Mouse (Mus musculus): ENCODE data around the gene Adam11. TPM values are rescaled to one million over a fixed set of nuclear protein-coding genes. Genes with fewer than 3 reads are reported as not detected.

Adam11 gene
- polyA plus RNA-seq, 1 experiment from 2014 or later = 14.0 TPM

DNA sequence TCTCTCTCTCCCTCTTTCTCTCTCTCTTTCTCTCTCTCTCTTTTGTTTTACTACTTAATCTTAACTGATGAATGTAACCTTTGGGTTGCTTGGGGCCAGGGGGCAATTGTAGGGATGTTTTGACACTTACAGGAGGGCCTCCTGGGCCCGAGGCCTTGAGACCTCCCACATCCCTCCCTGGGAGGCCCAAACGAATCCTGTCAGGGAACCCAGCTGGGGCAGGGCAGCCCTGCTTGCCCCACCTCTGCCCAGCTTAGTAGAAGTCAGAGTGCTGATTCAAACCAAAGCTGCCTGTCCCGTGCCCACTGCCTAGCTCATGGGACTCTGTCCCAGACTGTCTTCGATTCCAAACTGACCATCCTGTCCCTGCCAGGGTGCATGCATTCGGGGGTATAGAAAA is 17.4 kb downstream of the Adam11 start:
- H3K36me3 ChIP-seq (ENCODE audit: control insufficient read depth, insufficient read depth, low read length) = no peaks in the 10 kb centered on the region; the same call in 1 of the 2 replicates
- no peak overlapping the region for H3K4me3 ChIP-seq (ENCODE audit: low read depth, low read length)
- ATAC-seq (replicated peaks; ENCODE audit: low FRiP score) (no peak), DNase-seq (ENCODE audit: low spot score) (no peak)
- H3K9me3 ChIP-seq (ENCODE audit: control insufficient read depth, low read length) = no peaks in the 10 kb centered on the region
- H3K4me1 ChIP-seq (replicated peaks; ENCODE audit: control insufficient read depth, insufficient read depth, low read length) = peaks cover 7% of the 10 kb centered on the region; the same call in 1 of the 2 replicates
- no peak overlapping the region for H3K27ac ChIP-seq (ENCODE audit: low read depth, low read length)
- no peak overlapping the region for H3K9ac ChIP-seq (ENCODE audit: low read length)
- 37% methylated on average over 5 of the region's 5 CpGs for WGBS
- no peak overlapping the region for H3K4me2 ChIP-seq (ENCODE audit: low read depth, low read length, severe bottlenecking)
- H3K27me3 ChIP-seq (ENCODE audit: control insufficient read depth, insufficient read depth, low read length) = no peaks in the 10 kb centered on the region

DNA sequence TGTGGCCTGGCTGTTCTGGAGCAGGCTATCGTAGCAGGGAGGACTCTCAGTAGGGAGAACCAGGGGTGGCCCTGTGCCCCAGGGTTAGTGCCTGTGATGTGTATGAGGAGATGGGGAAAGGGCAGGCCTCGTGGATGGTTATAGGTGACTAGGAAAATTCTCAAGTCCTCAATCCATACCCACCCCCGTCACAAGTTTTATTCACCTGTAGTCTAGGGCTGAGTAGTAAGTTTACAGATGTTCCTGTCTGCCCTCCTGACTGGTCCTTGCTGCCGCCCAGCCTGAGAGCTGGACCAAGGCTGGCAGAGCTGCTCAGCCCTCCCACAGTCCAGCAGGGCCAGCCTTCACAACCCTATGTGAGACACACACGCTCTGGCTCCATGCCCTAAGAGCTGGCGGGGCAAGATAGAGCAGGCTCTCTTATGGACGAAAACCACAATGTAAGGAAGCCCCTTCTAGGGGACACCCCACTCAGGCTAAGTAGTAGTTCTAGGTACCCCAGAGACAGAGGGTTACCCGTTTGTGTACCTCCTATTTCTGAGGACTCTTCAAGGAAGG is 17.9 kb downstream of the Adam11 start:
- DNase-seq (ENCODE audit: low spot score) = no peak
- H3K36me3 ChIP-seq (ENCODE audit: control insufficient read depth, insufficient read depth, low read length) = no peaks in the 10 kb centered on the region; the same call in 1 of the 2 replicates
- H3K4me3 ChIP-seq (ENCODE audit: low read depth, low read length) = no peak overlapping the region
- H3K9ac ChIP-seq (ENCODE audit: low read length) = no peak overlapping the region
- no peaks in the 10 kb centered on the region for H3K27me3 ChIP-seq (ENCODE audit: control insufficient read depth, insufficient read depth, low read length)
- H3K4me1 ChIP-seq (replicated peaks; ENCODE audit: control insufficient read depth, insufficient read depth, low read length) = peaks cover 7% of the 10 kb centered on the region; the same call in 1 of the 2 replicates
- H3K27ac ChIP-seq (ENCODE audit: low read depth, low read length) = no peak overlapping the region
- H3K9me3 ChIP-seq (ENCODE audit: control insufficient read depth, low read length) = no peaks in the 10 kb centered on the region
- ATAC-seq (replicated peaks; ENCODE audit: low FRiP score) = no peak
- no peak overlapping the region for H3K4me2 ChIP-seq (ENCODE audit: low read depth, low read length, severe bottlenecking)
- WGBS = 83% methylated on average over 8 of the region's 8 CpGs

DNA sequence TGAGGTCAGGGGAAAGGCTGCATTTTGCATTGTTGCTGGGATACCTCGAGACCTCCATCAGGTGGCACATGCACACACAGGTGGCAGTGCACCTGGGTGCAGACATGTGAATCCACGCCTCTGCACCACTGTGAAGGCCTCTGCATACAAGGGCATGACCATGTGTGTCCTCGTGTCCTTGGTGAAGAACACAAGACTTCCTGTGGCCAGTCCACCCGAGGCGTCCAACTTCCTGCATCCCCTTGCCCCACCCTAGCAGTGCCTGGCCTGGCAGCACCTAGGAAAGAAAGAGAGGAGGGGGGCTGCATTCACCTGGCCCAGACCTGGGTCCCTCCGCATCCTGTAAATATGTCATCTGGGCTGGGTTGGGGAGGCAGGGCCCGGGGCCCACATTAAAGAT is 18.6 kb downstream of the Adam11 start:
- no peaks in the 10 kb centered on the region; the same call in 1 of the 2 replicates for H3K36me3 ChIP-seq (ENCODE audit: control insufficient read depth, insufficient read depth, low read length)
- H3K9me3 ChIP-seq (ENCODE audit: control insufficient read depth, low read length) = no peaks in the 10 kb centered on the region
- H3K4me1 ChIP-seq (replicated peaks; ENCODE audit: control insufficient read depth, insufficient read depth, low read length) = peaks cover 7% of the 10 kb centered on the region; the same call in 1 of the 2 replicates
- H3K4me3 ChIP-seq (ENCODE audit: low read depth, low read length) = no peak overlapping the region
- H3K9ac ChIP-seq (ENCODE audit: low read length) = no peak overlapping the region
- H3K4me2 ChIP-seq (ENCODE audit: low read depth, low read length, severe bottlenecking) = no peak overlapping the region
- no peak for ATAC-seq (replicated peaks; ENCODE audit: low FRiP score)
- no peak for DNase-seq (ENCODE audit: low spot score)
- no peaks in the 10 kb centered on the region for H3K27me3 ChIP-seq (ENCODE audit: control insufficient read depth, insufficient read depth, low read length)
- H3K27ac ChIP-seq (ENCODE audit: low read depth, low read length) = no peak overlapping the region
- WGBS = 86% methylated on average over 7 of the region's 7 CpGs

DNA sequence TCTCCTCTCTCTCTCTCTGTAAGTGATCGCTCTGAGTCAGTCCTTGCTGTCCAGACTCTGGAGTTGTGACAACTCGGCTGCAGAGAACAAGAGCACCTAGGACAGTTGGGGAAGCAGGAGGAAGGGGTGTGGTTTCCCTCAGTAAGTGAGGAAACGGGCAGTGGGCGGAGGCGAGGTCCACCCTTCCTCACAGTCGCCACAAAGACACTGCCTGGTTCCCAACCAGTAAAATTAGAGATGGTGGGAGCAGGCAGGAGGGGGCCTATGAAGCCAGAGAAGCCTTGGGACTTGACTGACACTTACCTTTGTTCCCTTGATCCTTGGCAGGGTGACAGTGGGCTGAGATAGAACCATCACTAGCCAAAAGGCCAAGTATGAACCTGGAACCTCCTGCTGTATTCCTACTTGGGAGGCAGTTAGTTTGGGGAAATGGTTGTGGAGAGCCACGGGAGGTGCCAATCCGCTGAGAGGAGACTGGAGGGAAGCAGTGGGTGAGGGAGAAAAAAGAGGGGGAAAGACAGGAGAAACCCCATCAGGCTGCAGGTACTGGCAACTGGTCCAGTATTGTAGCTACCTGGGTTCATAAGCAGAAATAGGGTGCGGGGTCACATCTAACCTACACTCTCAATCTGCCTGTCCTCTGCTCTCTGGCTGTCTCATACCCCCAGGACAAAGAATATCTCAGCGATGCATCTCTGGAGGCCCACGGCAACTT is 19.2 kb downstream of the Adam11 start:
- H3K4me3 ChIP-seq (ENCODE audit: low read depth, low read length) = no peak overlapping the region
- H3K27me3 ChIP-seq (ENCODE audit: control insufficient read depth, insufficient read depth, low read length) = no peaks in the 10 kb centered on the region
- DNase-seq (ENCODE audit: low spot score) = no peak
- no peak overlapping the region for H3K27ac ChIP-seq (ENCODE audit: low read depth, low read length)
- H3K4me1 ChIP-seq (replicated peaks; ENCODE audit: control insufficient read depth, insufficient read depth, low read length) = peaks cover 7% of the 10 kb centered on the region; the same call in 1 of the 2 replicates
- H3K9me3 ChIP-seq (ENCODE audit: control insufficient read depth, low read length) = no peaks in the 10 kb centered on the region
- no peak overlapping the region for H3K4me2 ChIP-seq (ENCODE audit: low read depth, low read length, severe bottlenecking)
- H3K9ac ChIP-seq (ENCODE audit: low read length) = no peak overlapping the region
- no peak for ATAC-seq (replicated peaks; ENCODE audit: low FRiP score)
- WGBS = 50% methylated on average over 11 of the region's 11 CpGs
- no peaks in the 10 kb centered on the region; the same call in 1 of the 2 replicates for H3K36me3 ChIP-seq (ENCODE audit: control insufficient read depth, insufficient read depth, low read length)

DNA sequence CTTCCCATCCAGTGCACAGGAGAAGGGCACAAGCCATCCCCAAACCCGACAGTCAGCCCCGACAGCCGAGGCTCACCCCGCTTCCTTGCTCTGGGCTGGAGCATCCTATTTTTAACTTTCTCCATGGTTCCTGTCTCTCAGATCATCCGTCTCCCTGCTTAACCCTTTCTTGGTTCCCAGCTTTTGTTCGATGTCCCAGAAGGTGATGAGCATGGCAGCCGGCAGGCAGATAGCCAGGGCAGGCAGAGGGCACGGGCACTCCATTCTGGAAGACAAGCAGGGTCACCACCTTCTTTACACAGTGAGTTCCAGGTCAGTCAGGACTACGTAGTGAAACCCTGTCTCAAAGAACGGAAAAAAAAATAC is 19.7 kb downstream of the Adam11 start:
- Histone ChIP-seq H3K9ac (ENCODE audit: low read length) (no peak overlapping the region), H3K36me3 (ENCODE audit: control insufficient read depth, insufficient read depth, low read length) (no peaks in the 10 kb centered on the region; the same call in 1 of the 2 replicates), H3K9me3 (ENCODE audit: control insufficient read depth, low read length) (no peaks in the 10 kb centered on the region), H3K27me3 (ENCODE audit: control insufficient read depth, insufficient read depth, low read length) (no peaks in the 10 kb centered on the region), H3K4me1 (replicated peaks; ENCODE audit: control insufficient read depth, insufficient read depth, low read length) (peaks cover 7% of the 10 kb centered on the region; the same call in 1 of the 2 replicates), H3K4me2 (ENCODE audit: low read depth, low read length, severe bottlenecking) (no peak overlapping the region), H3K4me3 (ENCODE audit: low read depth, low read length) (no peak overlapping the region), H3K27ac (ENCODE audit: low read depth, low read length) (no peak overlapping the region)
- WGBS = 73% methylated on average over 10 of the region's 10 CpGs
- DNase-seq (ENCODE audit: low spot score) (no peak), ATAC-seq (replicated peaks; ENCODE audit: low FRiP score) (no peak)

DNA sequence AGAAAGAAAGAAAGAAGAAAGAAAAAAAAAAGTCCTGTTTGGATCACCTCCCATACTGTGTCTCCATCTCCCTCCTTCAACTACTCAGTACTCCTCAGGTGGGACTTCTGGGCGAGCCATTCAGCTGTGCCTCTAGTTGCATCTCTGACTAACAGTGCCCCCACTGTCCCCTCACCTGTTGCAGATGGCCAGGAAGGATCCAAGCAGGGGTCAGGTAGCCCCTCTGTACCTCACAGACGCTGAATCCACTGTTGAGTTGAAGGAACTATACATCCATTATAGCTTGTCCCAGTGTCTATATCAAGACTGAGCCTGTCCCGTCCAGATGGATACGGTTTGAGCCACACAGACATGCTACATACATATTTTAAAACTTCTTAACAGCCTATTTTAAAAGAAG is 20.3 kb downstream of the Adam11 start:
- Histone ChIP-seq H3K36me3 (ENCODE audit: control insufficient read depth, insufficient read depth, low read length) (no peaks in the 10 kb centered on the region; the same call in 1 of the 2 replicates), H3K4me3 (ENCODE audit: low read depth, low read length) (no peak overlapping the region), H3K9ac (ENCODE audit: low read length) (no peak overlapping the region), H3K27ac (ENCODE audit: low read depth, low read length) (no peak overlapping the region), H3K9me3 (ENCODE audit: control insufficient read depth, low read length) (no peaks in the 10 kb centered on the region), H3K4me1 (replicated peaks; ENCODE audit: control insufficient read depth, insufficient read depth, low read length) (peaks cover 7% of the 10 kb centered on the region; the same call in 1 of the 2 replicates), H3K4me2 (ENCODE audit: low read depth, low read length, severe bottlenecking) (no peak overlapping the region), H3K27me3 (ENCODE audit: control insufficient read depth, insufficient read depth, low read length) (no peaks in the 10 kb centered on the region)
- WGBS = 91% methylated on average over 4 of the region's 4 CpGs
- no peak for DNase-seq (ENCODE audit: low spot score)
- ATAC-seq (replicated peaks; ENCODE audit: low FRiP score) = no peak

DNA sequence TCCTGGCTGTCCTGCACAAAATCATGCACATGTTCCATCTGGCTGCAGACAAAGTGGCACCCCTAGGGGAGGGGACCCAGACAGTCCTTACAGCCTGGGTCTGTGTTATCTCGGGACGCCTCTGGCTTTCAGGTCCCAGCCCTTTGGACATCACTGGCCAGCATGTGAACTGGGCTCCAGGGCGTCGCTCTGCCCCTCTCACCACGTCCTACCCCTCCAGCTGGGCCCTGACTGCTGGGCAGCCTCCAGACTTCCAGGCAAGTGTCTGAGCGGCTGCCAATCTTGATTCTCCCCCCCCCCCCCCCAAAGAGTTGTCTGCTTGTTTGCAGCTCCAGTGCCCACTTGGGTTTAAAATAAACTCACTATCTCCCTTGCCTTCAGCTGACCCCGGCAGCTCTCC is 22.2 kb downstream of the Adam11 start:
- Histone ChIP-seq H3K4me3 (ENCODE audit: low read depth, low read length) (no peak overlapping the region), H3K9me3 (ENCODE audit: control insufficient read depth, low read length) (no peaks in the 10 kb centered on the region), H3K27ac (ENCODE audit: low read depth, low read length) (no peak overlapping the region), H3K27me3 (ENCODE audit: control insufficient read depth, insufficient read depth, low read length) (no peaks in the 10 kb centered on the region), H3K4me1 (replicated peaks; ENCODE audit: control insufficient read depth, insufficient read depth, low read length) (no peaks in the 10 kb centered on the region), H3K36me3 (ENCODE audit: control insufficient read depth, insufficient read depth, low read length) (no peaks in the 10 kb centered on the region), H3K4me2 (ENCODE audit: low read depth, low read length, severe bottlenecking) (no peak overlapping the region), H3K9ac (ENCODE audit: low read length) (no peak overlapping the region)
- 76% methylated on average over 7 of the region's 7 CpGs for WGBS
- DNase-seq (ENCODE audit: low spot score) (no peak), ATAC-seq (replicated peaks; ENCODE audit: low FRiP score) (no peak)

DNA sequence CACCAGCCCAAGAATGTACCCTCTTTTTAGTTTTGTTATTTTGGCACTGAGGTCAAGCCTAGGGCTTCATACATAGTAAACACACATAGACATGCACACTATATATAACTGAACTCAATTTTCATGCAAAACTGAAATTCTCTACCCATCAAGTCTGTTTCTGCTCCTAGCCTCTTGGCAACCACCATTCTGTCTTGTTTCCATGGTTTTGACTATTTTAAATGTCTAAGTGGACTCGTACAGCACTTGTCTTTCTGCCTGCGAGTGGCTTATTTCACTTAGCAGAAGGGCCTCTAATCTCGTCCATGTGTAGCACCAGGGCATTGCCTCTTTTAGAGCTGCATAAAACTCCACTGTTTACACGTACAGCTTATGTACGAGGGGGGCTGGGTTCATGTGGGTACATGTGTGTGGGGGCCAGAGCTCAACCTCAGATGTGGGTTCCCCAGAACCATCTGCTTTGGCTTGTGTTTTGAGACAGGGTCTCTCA is 26.5 kb downstream of the Adam11 start:
- H3K27ac ChIP-seq (ENCODE audit: low read depth, low read length) = no peak overlapping the region
- no peaks in the 10 kb centered on the region for H3K9me3 ChIP-seq (ENCODE audit: control insufficient read depth, low read length)
- H3K36me3 ChIP-seq (ENCODE audit: control insufficient read depth, insufficient read depth, low read length) = no peaks in the 10 kb centered on the region
- no peak overlapping the region for H3K4me2 ChIP-seq (ENCODE audit: low read depth, low read length, severe bottlenecking)
- no peaks in the 10 kb centered on the region for H3K4me1 ChIP-seq (replicated peaks; ENCODE audit: control insufficient read depth, insufficient read depth, low read length)
- no peak overlapping the region for H3K4me3 ChIP-seq (ENCODE audit: low read depth, low read length)
- no peaks in the 10 kb centered on the region for H3K27me3 ChIP-seq (ENCODE audit: control insufficient read depth, insufficient read depth, low read length)
- no peak overlapping the region for H3K9ac ChIP-seq (ENCODE audit: low read length)
- 80% methylated on average over 5 of the region's 5 CpGs for WGBS
- ATAC-seq (replicated peaks; ENCODE audit: low FRiP score) (no peak), DNase-seq (ENCODE audit: low spot score) (no peak)

Measured in forebrain, embryonic 11.5 days (tissue).